Mouse (Mus musculus) erythroblast, embryonic 14.5 days (primary cell): ENCODE data around the gene Umad1.

Experiments used
- GATA1 ChIP-seq: IDR thresholded peaks from 2 replicates; pipeline ENCODE4 v1.6.1; 2012; ENCODE audit warnings: low read length, inconsistent platforms, mixed read lengths
- TAL1 ChIP-seq: IDR thresholded peaks from 3 replicates; pipeline ENCODE4 v1.6.1; 2012; ENCODE audit warnings: low read length, inconsistent platforms, mixed read lengths

GRCm38 (mm10) chr6:8343271-8343670 is 84.2 kb downstream of the Umad1 start:
- TF ChIP-seq TAL1 = peak; percentile 24; the same call in 1 of the 3 replicates
- peak; percentile 47 for TF ChIP-seq GATA1
